ENCODE assay signal across 20 mouse cellular contexts in the genomic region with DNA sequence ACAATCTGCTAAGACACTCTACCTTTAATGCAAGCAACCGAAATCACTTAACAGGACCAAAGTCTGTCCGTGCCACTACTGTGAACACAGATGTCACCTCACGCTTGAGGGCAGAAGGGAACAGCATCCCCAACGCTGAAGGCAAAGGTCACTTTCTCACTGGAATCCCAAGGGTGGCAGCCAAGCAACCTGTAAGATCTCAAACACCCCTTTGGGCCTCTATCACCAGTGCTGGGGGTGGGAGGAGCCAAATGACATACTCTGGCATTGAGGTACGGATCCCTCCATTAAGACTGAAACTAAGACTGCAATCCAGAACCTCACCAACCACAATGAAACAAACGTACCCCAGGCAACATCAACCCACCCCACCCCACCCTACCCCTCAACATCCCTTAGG. TPM values are rescaled to one million over a fixed set of nuclear protein-coding genes. Genes with fewer than 3 reads are reported as not detected.
DNase-seq lines count a peak whose midpoint lies in the region; ATAC-seq and TF ChIP-seq lines count a peak whose summit lies in the region.
"Had no signal": no experiment of that assay in that cellular context is flagged by ENCODE, and none has a peak within 500 bp of the region (broad histone marks: within the 10 kb centered on the region; RNA-seq: fewer than 3 reads in every experiment).

No protein-coding gene starts in this region.

- WGBS in heart, embryonic 11.5 days (ENCODE audit: insufficient replicate concordance), result 62% methylated on average over 6 of the region's 6 CpGs
- WGBS in stomach, embryonic 14.5 days, result 59% methylated on average over 6 of the region's 6 CpGs
- whole genome bisulfite sequencing in stomach, postnatal 0 days, result 55% methylated on average over 6 of the region's 6 CpGs
- WGBS in intestine, embryonic 15.5 days, result 59% methylated on average over 6 of the region's 6 CpGs
- WGBS in stomach, embryonic 16.5 days, result 52% methylated on average over 6 of the region's 6 CpGs

- H3K4me2 ChIP-seq in heart, embryonic 11.5 days, result no peak overlapping the region
- no peak overlapping the region for H3K4me2 ChIP-seq in stomach, embryonic 14.5 days (replicated peaks; ENCODE audit: low read depth, low read length)
- H3K4me2 ChIP-seq in stomach, postnatal 0 days (replicated peaks; ENCODE audit: low read depth), result no peak overlapping the region
- H3K4me2 ChIP-seq in intestine, embryonic 15.5 days (replicated peaks), result no peak overlapping the region
- H3K4me2 ChIP-seq in stomach, embryonic 16.5 days (ENCODE audit: low read depth, low read length), result no peak overlapping the region
- H3K4me2 ChIP-seq: forebrain, embryonic 13.5 days; heart, embryonic 15.5 days; hindbrain, embryonic 15.5 days had no signal

- H3K4me3 ChIP-seq in heart, embryonic 11.5 days (ENCODE audit: low read depth, low read length), result no peak overlapping the region
- no peak overlapping the region for H3K4me3 ChIP-seq in stomach, embryonic 14.5 days (ENCODE audit: low read depth, low read length)
- no peak overlapping the region for H3K4me3 ChIP-seq in stomach, postnatal 0 days (ENCODE audit: low read depth, low read length)
- H3K4me3 ChIP-seq in intestine, embryonic 15.5 days (replicated peaks), result no peak overlapping the region
- no peak overlapping the region for H3K4me3 ChIP-seq in stomach, embryonic 16.5 days (replicated peaks; ENCODE audit: low read length)
- H3K4me3 ChIP-seq: forebrain, embryonic 13.5 days; gastrocnemius, adult 2 months; heart, embryonic 10.5 days; heart, embryonic 15.5 days; hindbrain, embryonic 15.5 days had no signal

- H3K9me3 ChIP-seq in heart, embryonic 11.5 days (replicated peaks; ENCODE audit: control insufficient read depth, low read length), result no peaks in the 10 kb centered on the region
- H3K9me3 ChIP-seq in stomach, embryonic 14.5 days (ENCODE audit: control insufficient read depth, low read depth, low read length), result no peaks in the 10 kb centered on the region
- no peaks in the 10 kb centered on the region for H3K9me3 ChIP-seq in stomach, postnatal 0 days (ENCODE audit: control insufficient read depth, low read length)
- no peaks in the 10 kb centered on the region for H3K9me3 ChIP-seq in intestine, embryonic 15.5 days
- no peaks in the 10 kb centered on the region for H3K9me3 ChIP-seq in stomach, embryonic 16.5 days (replicated peaks; ENCODE audit: control insufficient read depth, low read length)
- H3K9me3 ChIP-seq: forebrain, embryonic 13.5 days; heart, embryonic 10.5 days; heart, embryonic 15.5 days; hindbrain, embryonic 15.5 days had no signal

- no peaks in the 10 kb centered on the region for H3K4me1 ChIP-seq in heart, embryonic 11.5 days (ENCODE audit: control insufficient read depth, insufficient read depth, low read length)
- H3K4me1 ChIP-seq in stomach, embryonic 14.5 days (ENCODE audit: control insufficient read depth, insufficient read depth, low read length), result peaks cover 39% of the 10 kb centered on the region
- peaks cover 3% of the 10 kb centered on the region for H3K4me1 ChIP-seq in stomach, postnatal 0 days (replicated peaks; ENCODE audit: control insufficient read depth, insufficient read depth)
- H3K4me1 ChIP-seq in intestine, embryonic 15.5 days (replicated peaks), result peaks cover 3% of the 10 kb centered on the region; the same call in 1 of the 2 replicates
- peaks cover 34% of the 10 kb centered on the region for H3K4me1 ChIP-seq in stomach, embryonic 16.5 days (ENCODE audit: control insufficient read depth, insufficient read depth, low read length)

- H3K27ac ChIP-seq in heart, embryonic 11.5 days (ENCODE audit: low read depth, low read length), result no peak overlapping the region
- H3K27ac ChIP-seq in stomach, embryonic 14.5 days (ENCODE audit: low read length), result peak overlapping the region; percentile 72; the same call in 1 of the 2 replicates
- H3K27ac ChIP-seq in stomach, postnatal 0 days (replicated peaks), result no peak overlapping the region; the same call in 1 of the 2 replicates
- no peak overlapping the region for H3K27ac ChIP-seq in intestine, embryonic 15.5 days
- peak overlapping the region; percentile 17 for H3K27ac ChIP-seq in stomach, embryonic 16.5 days (ENCODE audit: low read length)
- H3K27ac ChIP-seq: forebrain, embryonic 13.5 days; heart, embryonic 10.5 days; heart, embryonic 15.5 days; hindbrain, embryonic 15.5 days had no signal

- no peak for ATAC-seq in heart, embryonic 11.5 days (replicated peaks; ENCODE audit: insufficient number of reproducible peaks, low FRiP score, low TSS enrichment)
- ATAC-seq in stomach, embryonic 14.5 days (ENCODE audit: insufficient number of reproducible peaks, insufficient read depth, low FRiP score, low read depth), result no peak
- ATAC-seq in stomach, postnatal 0 days (ENCODE audit: low FRiP score, low TSS enrichment), result no peak
- ATAC-seq in intestine, embryonic 15.5 days, result peak; percentile 50; the same call in 1 of the 2 replicates
- no peak for ATAC-seq in stomach, embryonic 16.5 days (ENCODE audit: insufficient read depth, low FRiP score)
- ATAC-seq: forebrain, embryonic 13.5 days; forebrain, postnatal 0 days had no signal

- no peak overlapping the region for H3K9ac ChIP-seq in heart, embryonic 11.5 days (ENCODE audit: low read depth, low read length)
- H3K9ac ChIP-seq in stomach, embryonic 14.5 days (replicated peaks; ENCODE audit: low read depth, low read length), result no peak overlapping the region
- H3K9ac ChIP-seq in stomach, postnatal 0 days (ENCODE audit: low read length), result no peak overlapping the region
- H3K9ac ChIP-seq in intestine, embryonic 15.5 days, result no peak overlapping the region
- H3K9ac ChIP-seq in stomach, embryonic 16.5 days (ENCODE audit: low read length), result no peak overlapping the region
- H3K9ac ChIP-seq: forebrain, embryonic 13.5 days; forebrain, postnatal 0 days; heart, embryonic 15.5 days; hindbrain, embryonic 15.5 days had no signal

- TF ChIP-seq CTCF in stomach, postnatal 0 days (IDR thresholded peaks at IDR 0.05; ENCODE audit: low read depth), result no peak

- no peaks in the 10 kb centered on the region for H3K27me3 ChIP-seq in heart, embryonic 11.5 days (ENCODE audit: control insufficient read depth, insufficient read depth, low read length)
- H3K27me3 ChIP-seq in stomach, embryonic 14.5 days (ENCODE audit: control insufficient read depth, insufficient read depth, low read length), result no peaks in the 10 kb centered on the region
- H3K27me3 ChIP-seq in stomach, postnatal 0 days (ENCODE audit: control insufficient read depth, insufficient read depth, low read length), result no peaks in the 10 kb centered on the region
- H3K27me3 ChIP-seq in intestine, embryonic 15.5 days (replicated peaks), result no peaks in the 10 kb centered on the region
- no peaks in the 10 kb centered on the region for H3K27me3 ChIP-seq in stomach, embryonic 16.5 days (ENCODE audit: control insufficient read depth, insufficient read depth, low read length)
- H3K27me3 ChIP-seq: forebrain, embryonic 13.5 days; heart, embryonic 15.5 days; hindbrain, embryonic 15.5 days had no signal

- H3K36me3 ChIP-seq in heart, embryonic 11.5 days (ENCODE audit: control insufficient read depth, insufficient read depth, low read length), result peaks cover 3% of the 10 kb centered on the region; the same call in 1 of the 2 replicates
- no peaks in the 10 kb centered on the region for H3K36me3 ChIP-seq in stomach, embryonic 14.5 days (ENCODE audit: control insufficient read depth, insufficient read depth, low read length)
- no peaks in the 10 kb centered on the region for H3K36me3 ChIP-seq in stomach, postnatal 0 days (ENCODE audit: control insufficient read depth, insufficient read depth, low read length)
- no peaks in the 10 kb centered on the region for H3K36me3 ChIP-seq in intestine, embryonic 15.5 days
- no peaks in the 10 kb centered on the region for H3K36me3 ChIP-seq in stomach, embryonic 16.5 days (ENCODE audit: control insufficient read depth, insufficient read depth, low read length)
- H3K36me3 ChIP-seq: heart, embryonic 15.5 days; hindbrain, embryonic 15.5 days had no signal

- TF ChIP-seq EP300 in stomach, postnatal 0 days (optimal IDR thresholded peaks at IDR 0.05), result no peak

- peak; percentile 81 for DNase-seq in heart, adult 11 months
- DNase-seq in stomach, postnatal 0 days (ENCODE audit: low spot score), result no peak
- DNase-seq in adrenal gland, adult 18-20 months (ENCODE audit: low spot score in 2 of 2), result no peak
- DNase-seq in frontal cortex, postnatal 25 days (ENCODE audit: low spot score in 2 of 2), result no peak
- DNase-seq: adrenal gland, postnatal 14 days; cerebellum, adult 18-20 months; forebrain, postnatal 0 days; gastrocnemius, adult 2 months; gastrocnemius, postnatal 36 days; heart, adult 18-20 months; heart, postnatal 36 days; kidney, adult 2 months had no signal

RNA-seq across cellular contexts. Expression of a gene that starts 55.0 kb away (rescaled TPM):
- polyA plus RNA-seq in heart, embryonic 11.5 days (2014; fragmentation: Nextera tagmentation; extraction: Ambion mirVana), result 20.5 and 21.7 TPM in 2 replicates
- polyA plus RNA-seq in stomach, embryonic 14.5 days (2014; fragmentation: Nextera tagmentation; extraction: Ambion mirVana), result 92.6 and 99.7 TPM in 2 replicates
- 36.4 and 37.5 TPM in 2 replicates for polyA plus RNA-seq in stomach, postnatal 0 days (2015; fragmentation: Nextera tagmentation; extraction: Ambion mirVana)
- polyA plus RNA-seq in intestine, embryonic 15.5 days (2015; fragmentation: Nextera tagmentation; extraction: Ambion mirVana), result 50.0 and 55.9 TPM in 2 replicates
- 76.6 and 79.4 TPM in 2 replicates for polyA plus RNA-seq in stomach, embryonic 16.5 days (2015; fragmentation: Nextera tagmentation; extraction: Ambion mirVana)
- total RNA-seq in adrenal gland, adult 18-20 months (2021), result 10 to 100 TPM; 19.1 to 22.8 TPM

Comparison
In these comparisons a context has a peak if more than half of its experiments do, and no peak if none do; other contexts are left out.
1. H3K27ac ChIP-seq: peak in stomach, embryonic 14.5 days (single experiment) and stomach, embryonic 16.5 days (single experiment); none in heart, embryonic 11.5 days (single experiment), stomach, postnatal 0 days (single experiment) and intestine, embryonic 15.5 days (single experiment).